Mouse (Mus musculus) forebrain, embryonic 11.5 days (tissue): ENCODE data around the gene H3f3b. TPM values are rescaled to one million over a fixed set of nuclear protein-coding genes. Genes with fewer than 3 reads are reported as not detected.
"Not testable (repeated sequence)": the region's sequence is repeated elsewhere in the genome, so short reads cannot be mapped to it uniquely, and the experiment has no call there.

ENCODE experiments used
- ATAC-seq: fragments of 200-750 bp; cut with Nextera tagmentation; replicated peaks from 2 replicates; pipeline ENCODE4 v1.8.0; 2017; ENCODE audit warnings: moderate TSS enrichment; ENCODE audit not compliant: low FRiP score
- DNase-seq: peaks from one replicate; pipeline ENCODE4 v3.0.0-alpha.2; 2017; ENCODE audit warnings: low spot score
- H3K27ac ChIP-seq: fragments of 300-500 bp; sonication (generic); 2 replicates; pipeline ENCODE4 v1.5.1; 2014; ENCODE audit warnings: low read depth, low read length
- H3K27me3 ChIP-seq: fragments of 300-500 bp; sonication (generic); 2 replicates; pipeline ENCODE4 v1.6.1; 2014; ENCODE audit warnings: mild to moderate bottlenecking, low read length, mixed read lengths; ENCODE audit not compliant: control insufficient read depth, insufficient read depth
- H3K36me3 ChIP-seq: fragments of 300-500 bp; sonication (generic); 2 replicates; pipeline ENCODE4 v1.6.1; 2014; ENCODE audit warnings: mild to moderate bottlenecking, low read length, moderate library complexity, mixed read lengths; ENCODE audit not compliant: control insufficient read depth, insufficient read depth
- H3K4me1 ChIP-seq: fragments of 300-500 bp; sonication (generic); replicated peaks from 2 replicates; pipeline ENCODE4 v1.6.1; 2014; ENCODE audit warnings: low read length, mixed read lengths; ENCODE audit not compliant: control insufficient read depth, insufficient read depth
- H3K4me2 ChIP-seq: fragments of 300-500 bp; sonication (generic); 2 replicates; pipeline ENCODE4 v1.6.1; 2014; ENCODE audit warnings: low read depth, mild to moderate bottlenecking, low read length, moderate library complexity, mixed read lengths; ENCODE audit not compliant: severe bottlenecking
- H3K4me3 ChIP-seq: fragments of 300-500 bp; sonication (generic); 2 replicates; pipeline ENCODE4 v1.5.1; 2014; ENCODE audit warnings: low read depth, low read length
- H3K9ac ChIP-seq: fragments of 300-500 bp; sonication (generic); 2 replicates; pipeline ENCODE4 v1.6.1; 2014; ENCODE audit warnings: low read length
- H3K9me3 ChIP-seq: fragments of 300-500 bp; sonication (generic); 2 replicates; pipeline ENCODE4 v1.6.1; 2016; ENCODE audit warnings: low read length, mixed read lengths; ENCODE audit not compliant: control insufficient read depth
- WGBS: fragments of 180-500 bp; shearing (Covaris S2); extraction: QIAGEN DNeasy Blood & Tissue Kit; methylation state at CpG from one replicate; pipeline ENCODE4 v1.1.7; 2014; 5-methylcytosine and 5-hydroxymethylcytosine counted together
- polyA plus RNA-seq: library from polyadenylated mRNA; unstranded; fragments of >200 nt; fragmentation: Nextera tagmentation; extraction: Ambion mirVana; gene quantifications from 2 replicates; pipeline ENCODE4 v1.2.1, GENCODE M21; 2014

Gene H3f3b
- polyA plus RNA-seq, 1 experiment from 2014 or later, result 1,931 TPM

- no peak overlapping the region for H3K4me2 ChIP-seq
- H3K9me3 ChIP-seq, result no peaks in the 10 kb centered on the region
- no peak overlapping the region for H3K27ac ChIP-seq
- H3K4me3 ChIP-seq, result no peak overlapping the region
- DNase-seq, result no peak
- ATAC-seq, result no peak
- 79% methylated on average over 9 of the region's 9 CpGs for WGBS
- no peaks in the 10 kb centered on the region for H3K27me3 ChIP-seq
- H3K9ac ChIP-seq, result no peak overlapping the region
- no peaks in the 10 kb centered on the region for H3K36me3 ChIP-seq
- H3K4me1 ChIP-seq, result peaks cover 4% of the 10 kb centered on the region
Observed at GRCm38 (mm10) chr11:116028177-116028865, 559 bp upstream of the H3f3b start.

- no peak overlapping the region for H3K27ac ChIP-seq
- no peak for ATAC-seq
- no peak overlapping the region for H3K4me2 ChIP-seq
- H3K27me3 ChIP-seq, result no peaks in the 10 kb centered on the region
- H3K4me3 ChIP-seq, result no peak overlapping the region
- no peaks in the 10 kb centered on the region for H3K9me3 ChIP-seq
- H3K4me1 ChIP-seq, result peaks cover 2% of the 10 kb centered on the region; the same call in 1 of the 2 replicates
- H3K9ac ChIP-seq, result no peak overlapping the region; the same call in 1 of the 2 replicates
- WGBS, result 91% methylated on average over 3 of the region's 3 CpGs
- H3K36me3 ChIP-seq, result no peaks in the 10 kb centered on the region; the same call in 1 of the 2 replicates
- no peak for DNase-seq
Observed at GRCm38 (mm10) chr11:116025056-116025845, 2.5 kb downstream of the H3f3b start.

GRCm38 (mm10) chr11:116024356-116024808 is 3.4 kb downstream of the H3f3b start:
- Histone ChIP-seq H3K9ac (peak overlapping the region; percentile 100), H3K27ac (peak overlapping the region; percentile 97), H3K4me1 (peaks cover 2% of the 10 kb centered on the region; the same call in 1 of the 2 replicates), H3K9me3 (no peaks in the 10 kb centered on the region), H3K36me3 (no peaks in the 10 kb centered on the region; the same call in 1 of the 2 replicates), H3K4me2 (peak overlapping the region; percentile 15; the same call in 1 of the 2 replicates), H3K27me3 (no peaks in the 10 kb centered on the region), H3K4me3 (peak overlapping the region; percentile 100)
- WGBS, result under 1% methylated on average over 37 of the region's 37 CpGs
- ATAC-seq (peak; percentile 94), DNase-seq (peak; percentile 98)

- H3K9ac ChIP-seq, result peak overlapping the region; percentile 100
- H3K27me3 ChIP-seq, result no peaks in the 10 kb centered on the region
- H3K9me3 ChIP-seq, result no peaks in the 10 kb centered on the region
- H3K27ac ChIP-seq, result peak overlapping the region; percentile 97
- peak overlapping the region; percentile 100 for H3K4me3 ChIP-seq
- ATAC-seq, result peak; percentile 55
- under 1% methylated on average over 55 of the region's 57 CpGs for WGBS
- H3K4me1 ChIP-seq, result peaks cover 2% of the 10 kb centered on the region; the same call in 1 of the 2 replicates
- no peaks in the 10 kb centered on the region; the same call in 1 of the 2 replicates for H3K36me3 ChIP-seq
- DNase-seq, result peak; percentile 91
- H3K4me2 ChIP-seq, result peak overlapping the region; percentile 62
Observed at GRCm38 (mm10) chr11:116023771-116024355, 3.9 kb downstream of the H3f3b start.

- H3K36me3 ChIP-seq, H3K4me1 ChIP-seq, H3K27me3 ChIP-seq, H3K9me3 ChIP-seq, ATAC-seq: not testable (repeated sequence)
- peak overlapping the region; percentile 100 for H3K4me3 ChIP-seq
- H3K27ac ChIP-seq, result peak overlapping the region; percentile 97
- DNase-seq, result peak; percentile 68
- peak overlapping the region; percentile 100 for H3K9ac ChIP-seq
- WGBS, result 8% methylated on average over 18 of the region's 18 CpGs
- peak overlapping the region; percentile 62 for H3K4me2 ChIP-seq
Observed at GRCm38 (mm10) chr11:116023074-116023770, 4.5 kb downstream of the H3f3b start.

- DNase-seq, result no peak
- WGBS, result 78% methylated on average over 4 of the region's 4 CpGs
- no peak for ATAC-seq
Observed at GRCm38 (mm10) chr11:116022256-116022780, 5.4 kb downstream of the H3f3b start.

GRCm38 (mm10) chr11:116021328-116022220 is 6.2 kb downstream of the H3f3b start:
- H3K9ac ChIP-seq, result no peak overlapping the region
- DNase-seq (no peak), ATAC-seq (no peak)
- WGBS, result 83% methylated on average over 6 of the region's 6 CpGs
- no peaks in the 10 kb centered on the region for H3K27me3 ChIP-seq
- H3K4me3 ChIP-seq, result no peak overlapping the region
- H3K36me3 ChIP-seq, result no peaks in the 10 kb centered on the region; the same call in 1 of the 2 replicates
- no peak overlapping the region for H3K27ac ChIP-seq
- H3K4me2 ChIP-seq, result no peak overlapping the region
- H3K4me1 ChIP-seq, result peaks cover 2% of the 10 kb centered on the region; the same call in 1 of the 2 replicates
- H3K9me3 ChIP-seq, result no peaks in the 10 kb centered on the region

More at GRCm38 (mm10) chr11:116022256-116022780, 5.4 kb downstream of the H3f3b start:
- peak overlapping the region; percentile 46 for H3K4me2 ChIP-seq
- H3K4me3 ChIP-seq, result peak overlapping the region; percentile 9
- H3K4me1 ChIP-seq, result peaks cover 2% of the 10 kb centered on the region; the same call in 1 of the 2 replicates
- H3K36me3 ChIP-seq, result no peaks in the 10 kb centered on the region; the same call in 1 of the 2 replicates
- H3K27ac ChIP-seq, result no peak overlapping the region
- H3K9me3 ChIP-seq, result no peaks in the 10 kb centered on the region
- H3K9ac ChIP-seq, result no peak overlapping the region
- H3K27me3 ChIP-seq, result no peaks in the 10 kb centered on the region
